Mouse (Mus musculus): Measurements from ENCODE around the gene Zmym5.
"Not testable (repeated sequence)": the region's sequence is repeated elsewhere in the genome, so short reads cannot be mapped to it uniquely, and the experiment has no call there.

Gene Zmym5

GRCm38 (mm10) chr14:56776571-56777238, 34.8 kb downstream of the Zmym5 start:
- DNase-seq (ENCODE audit: low spot score) = peak; percentile 10

GRCm38 (mm10) chr14:56775416-56775815, 36.1 kb downstream of the Zmym5 start:
- no peak for DNase-seq (ENCODE audit: low spot score)

GRCm38 (mm10) chr14:56766438-56766837, 45.1 kb downstream of the Zmym5 start:
- DNase-seq (ENCODE audit: low spot score) = not testable (repeated sequence)

DNA sequence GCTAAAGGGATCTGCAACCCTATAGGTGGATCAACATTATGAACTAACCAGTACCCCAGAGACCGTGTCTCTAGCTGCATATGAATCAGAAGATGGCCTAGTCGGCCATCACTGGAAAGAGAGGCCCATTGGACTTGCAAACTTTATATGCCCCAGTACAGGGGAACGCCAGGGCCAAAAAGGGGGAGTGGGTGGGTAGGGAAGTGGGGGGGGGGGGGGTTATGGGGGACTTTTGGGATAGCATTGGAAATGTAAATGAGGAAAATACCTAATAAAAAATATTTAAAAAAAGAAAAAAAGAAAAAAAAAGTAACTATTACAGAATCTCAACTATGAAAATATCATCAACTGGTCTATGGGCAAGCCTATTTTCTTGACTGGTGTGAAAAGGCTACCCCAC, 46.4 kb downstream of the Zmym5 start:
- DNase-seq (ENCODE audit: low spot score) = not testable (repeated sequence)

DNA sequence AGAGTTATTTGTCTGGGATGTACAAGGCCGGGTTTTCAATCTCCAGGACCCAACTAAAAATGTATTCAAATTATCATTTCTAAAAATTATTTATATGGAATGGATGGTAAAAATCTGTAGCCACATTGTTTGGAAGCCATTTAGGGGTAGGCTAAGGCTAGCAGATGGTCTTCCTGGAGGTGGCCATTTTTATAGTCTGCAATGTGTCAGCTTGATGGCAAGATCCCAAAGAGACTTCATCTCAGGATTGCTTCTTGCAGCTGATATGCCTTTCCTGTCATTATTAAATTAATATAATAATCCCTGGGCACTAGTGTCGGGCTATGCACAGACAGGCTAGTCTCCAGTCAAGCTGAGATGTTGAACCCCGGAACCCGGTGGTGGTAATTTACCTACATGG, 60.2 kb downstream of the Zmym5 start:
- DNase-seq (ENCODE audit: low spot score) = no peak

Data from MN1 (cell line).